Mouse (Mus musculus): ENCODE measurements at regions not wholly inside any gene's neighbourhood (a gene's known extent, or its start where the extent isn't known, plus 50 kb on each side); places are given as distances from the start of the nearest gene placed in this dataset.

DNA sequence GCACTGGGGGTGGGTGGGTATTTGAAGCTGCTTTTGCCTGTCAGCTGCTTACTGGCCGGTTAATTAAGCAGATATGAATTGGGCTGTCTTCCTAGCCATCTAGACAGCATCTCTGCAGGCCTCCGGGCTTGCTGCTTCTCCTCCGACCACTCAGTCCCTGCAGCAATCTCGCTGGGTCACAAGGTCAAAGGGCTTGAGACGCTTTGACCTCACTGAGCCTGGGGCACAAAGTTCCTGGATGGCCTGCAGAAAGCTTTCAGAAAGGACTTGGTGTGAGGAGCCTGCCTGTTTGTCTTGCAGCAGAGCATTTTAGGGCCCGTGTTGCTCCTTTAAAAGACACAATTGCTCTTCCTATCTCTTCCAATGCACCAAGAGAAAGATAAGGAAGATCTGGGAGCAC, 83.7 kb upstream of the Ppp2r5a start:
- intact Hi-C loops (cut with DNase I) = no loop called here
- no peak for DNase-seq

DNA sequence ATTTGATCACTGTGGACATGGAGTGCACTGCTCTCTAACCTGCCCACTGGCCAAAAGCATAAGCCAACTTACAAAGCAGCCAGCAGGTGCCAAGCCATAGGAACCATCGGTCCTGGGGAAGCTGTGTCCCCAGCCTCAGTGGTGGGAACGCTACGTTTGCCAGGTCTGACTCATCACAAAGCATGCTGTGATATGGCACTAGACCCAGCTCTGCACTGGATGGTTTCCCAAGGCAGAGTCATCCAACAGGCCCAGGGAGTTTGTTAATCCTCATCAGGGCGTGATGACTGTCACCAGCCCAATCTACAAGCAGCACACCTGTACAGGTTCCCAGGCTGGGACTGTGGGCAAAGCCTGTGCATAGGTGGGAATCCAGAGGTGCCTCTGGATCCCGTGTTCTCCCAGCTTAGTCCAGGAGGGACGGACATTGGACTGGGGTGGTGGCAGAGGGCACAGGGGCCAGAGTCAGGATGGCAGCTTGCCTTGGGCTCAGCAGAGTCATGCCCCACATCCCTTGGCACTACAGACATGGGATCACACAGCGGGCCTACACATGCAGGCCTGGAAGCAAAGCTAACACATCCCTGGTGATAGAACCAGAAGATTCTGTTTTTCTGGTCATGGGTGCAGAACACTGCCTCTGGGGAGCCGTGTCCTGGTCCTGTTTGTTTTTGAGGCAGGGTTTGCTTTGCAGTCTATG, 81.8 kb upstream of the Ppp2r5a start:
- intact Hi-C loops (cut with DNase I) = loop anchor here (1.0 kb wide), 1 partner anchor 42 kb away; no protein-coding TSS in a partner anchor
- peak; percentile 47 to 64 for DNase-seq

DNA sequence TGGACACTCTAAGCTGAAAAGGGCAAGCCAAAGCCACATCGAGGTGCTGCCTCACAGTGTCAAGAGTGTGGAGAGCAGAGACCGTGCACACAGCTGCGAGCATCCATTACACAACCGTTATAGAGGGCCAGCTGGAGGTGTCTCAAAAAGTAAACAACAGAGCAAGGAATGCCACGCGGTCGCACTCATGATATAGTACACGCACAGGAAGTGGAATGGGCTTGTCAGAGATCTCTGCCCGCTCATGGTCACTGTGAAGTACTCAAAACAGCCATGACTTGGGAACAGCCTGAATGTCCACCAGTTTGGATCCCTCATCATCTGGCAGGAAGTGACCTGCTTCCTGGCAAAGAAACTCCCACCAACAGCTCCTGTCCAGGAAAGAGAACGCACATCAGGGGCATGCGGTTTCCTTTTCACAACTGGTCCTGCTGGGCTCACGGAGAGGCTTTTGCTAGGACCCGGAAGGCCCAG, 76.9 kb upstream of the Ppp2r5a start:
- intact Hi-C loops (cut with DNase I) = loop anchor here (1.0 kb wide), 1 partner anchor 10 kb away; no protein-coding TSS in a partner anchor
- DNase-seq = peak; percentile 62 to 66

DNA sequence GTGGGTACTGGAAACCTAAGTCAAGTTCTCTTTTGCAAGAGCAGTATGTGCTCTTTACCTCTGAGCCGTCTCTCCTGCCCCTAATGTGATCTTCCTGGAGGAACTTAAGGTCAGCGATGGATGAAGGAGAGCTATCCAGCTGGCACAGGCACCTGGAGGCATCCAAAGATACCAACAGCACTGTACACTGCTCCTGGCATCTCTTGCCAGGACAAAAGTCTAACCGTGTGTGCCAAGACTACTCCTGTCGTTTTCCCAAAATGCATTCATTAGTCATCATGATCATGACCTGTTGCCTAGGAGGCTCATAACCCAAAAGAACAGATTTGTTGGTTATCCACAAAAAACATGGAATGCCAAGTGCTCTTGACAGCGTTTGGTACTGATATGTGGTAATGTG, 69.5 kb upstream of the Ppp2r5a start:
- intact Hi-C loops (cut with DNase I) = no loop called here
- no peak for DNase-seq

DNA sequence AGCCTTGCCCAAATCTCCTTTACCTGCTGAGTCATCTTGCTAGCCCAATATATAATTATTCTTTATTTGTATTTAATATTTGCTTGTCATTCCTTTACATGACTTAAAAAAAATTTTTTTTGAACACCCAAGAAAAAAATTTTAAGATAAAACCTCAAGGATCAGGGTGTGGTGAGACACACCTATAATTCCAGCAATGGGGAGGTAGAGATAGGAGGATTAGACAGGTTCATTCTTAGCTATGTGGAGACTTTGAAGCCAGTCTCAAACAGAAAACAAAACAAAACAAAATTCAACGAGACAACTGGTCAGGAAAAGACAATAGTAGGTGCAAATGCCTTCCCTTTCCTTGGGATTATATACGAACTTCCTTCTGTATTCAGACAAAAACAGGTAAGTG, 68.4 kb upstream of the Ppp2r5a start:
- intact Hi-C loops (cut with DNase I) = no loop called here
- DNase-seq = no peak

DNA sequence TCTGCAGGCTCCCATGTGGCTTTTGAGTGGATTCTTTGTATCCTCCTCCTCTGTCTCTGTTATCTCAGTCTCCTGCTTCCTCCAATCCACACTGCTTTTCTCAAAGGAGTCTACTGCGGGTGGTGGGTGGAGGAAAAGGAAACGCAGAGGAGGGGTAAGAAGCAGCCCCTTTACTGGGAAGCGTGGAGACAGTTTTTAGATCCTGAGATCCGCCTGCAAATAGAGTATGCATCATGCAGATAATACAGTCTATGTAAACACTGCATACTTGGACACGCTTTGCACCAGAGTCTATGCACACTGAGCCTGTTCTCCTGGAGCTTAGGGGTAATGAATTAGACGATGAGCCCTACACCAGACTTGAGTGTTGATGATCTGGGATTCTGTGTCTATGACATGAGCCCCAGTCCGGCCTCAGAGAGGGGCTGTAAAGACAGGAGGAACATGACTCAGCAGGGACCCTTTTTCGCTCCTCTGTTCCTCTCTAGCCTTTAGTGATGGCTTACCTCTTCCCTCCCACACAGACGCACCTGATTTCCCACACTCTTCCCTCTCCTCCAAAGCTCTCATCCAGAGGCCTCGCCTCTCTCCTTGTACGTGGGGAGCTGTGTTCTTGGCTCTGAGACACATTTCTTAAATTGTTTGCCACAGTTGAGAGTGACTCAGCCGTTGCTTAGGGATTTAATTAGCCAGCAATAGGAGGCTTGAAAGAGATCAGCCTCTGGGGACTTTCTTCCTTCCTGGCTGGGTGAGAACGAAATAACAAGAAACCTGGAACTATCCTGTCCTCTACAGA, 67.3 kb upstream of the Ppp2r5a start:
- DNase-seq = peak; percentile 62 to 69
- intact Hi-C loops (cut with DNase I) = no loop called here

DNA sequence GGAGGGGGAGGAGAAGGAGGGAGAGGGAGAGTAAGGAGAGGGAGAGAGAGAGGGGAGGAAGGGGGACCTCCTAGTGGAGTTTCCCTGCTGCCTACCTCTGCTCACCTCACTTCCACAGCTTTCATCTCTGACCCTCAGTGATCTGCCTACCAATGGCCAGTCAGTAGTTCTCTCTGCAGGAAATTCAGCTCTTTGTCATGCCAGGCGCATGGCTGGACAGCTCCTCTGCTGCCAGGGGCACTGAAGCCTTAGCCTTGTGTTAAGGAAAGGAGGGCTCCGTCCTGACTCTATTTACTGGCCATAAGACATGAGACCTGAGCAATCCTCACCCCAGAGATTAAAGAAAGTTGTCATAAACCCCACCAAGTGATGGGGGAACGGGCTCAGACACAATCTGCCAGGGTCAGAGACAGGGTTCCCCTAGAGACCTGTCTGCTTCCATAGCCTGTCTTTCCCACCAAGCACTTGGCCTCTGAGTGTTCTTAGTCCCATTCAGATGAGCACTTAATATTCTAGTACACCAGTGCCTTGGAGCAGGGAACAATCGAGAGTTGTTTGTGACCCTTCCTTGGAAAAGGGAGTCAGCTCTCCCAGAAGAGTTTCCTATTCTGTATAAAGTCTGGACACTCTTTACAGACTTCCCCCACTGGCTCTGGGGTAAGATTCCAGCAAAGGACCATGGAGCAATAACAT, 65.9 kb upstream of the Ppp2r5a start:
- intact Hi-C loops (cut with DNase I) = no loop called here
- DNase-seq = no peak

DNA sequence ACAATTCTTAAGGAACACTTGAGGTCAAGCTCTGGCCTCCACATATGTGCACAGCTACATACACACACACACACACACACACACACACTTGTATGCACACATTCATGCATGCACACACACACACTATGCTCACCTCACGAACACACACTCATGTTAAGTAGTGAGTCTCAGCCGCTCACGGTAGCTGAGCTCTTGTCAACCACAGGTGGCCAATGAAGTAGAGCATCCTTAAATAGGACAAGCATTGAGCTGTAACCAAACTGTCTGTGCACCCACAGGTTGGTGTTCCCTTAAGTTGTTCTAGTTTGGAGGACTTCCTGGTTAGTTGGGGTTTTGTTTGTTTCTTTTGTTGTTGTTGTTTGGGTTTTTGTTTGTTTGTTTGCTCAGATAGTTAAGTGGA, 63.2 kb upstream of the Ppp2r5a start:
- no peak for DNase-seq
- intact Hi-C loops (cut with DNase I) = no loop called here

DNA sequence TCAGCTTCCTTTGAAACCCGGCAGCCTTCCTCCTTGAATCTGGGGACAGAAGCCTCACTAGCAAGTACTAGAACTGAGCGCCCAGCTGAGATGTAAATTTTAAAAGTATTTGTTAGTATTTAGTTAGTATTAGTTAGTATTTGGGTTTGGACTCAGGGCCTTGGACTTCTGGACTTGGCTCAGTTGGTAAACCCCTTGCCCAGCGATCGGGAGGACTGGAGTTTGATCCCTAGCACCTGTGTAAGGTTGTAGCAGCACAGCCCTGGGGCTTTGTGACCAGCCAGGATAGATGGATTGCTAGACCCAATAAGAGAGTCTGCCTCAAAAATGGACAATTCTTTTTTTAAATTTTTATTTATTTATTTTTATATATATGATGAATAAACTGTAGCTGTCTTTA, 62.7 kb upstream of the Ppp2r5a start:
- intact Hi-C loops (cut with DNase I) = no loop called here
- DNase-seq = no peak

DNA sequence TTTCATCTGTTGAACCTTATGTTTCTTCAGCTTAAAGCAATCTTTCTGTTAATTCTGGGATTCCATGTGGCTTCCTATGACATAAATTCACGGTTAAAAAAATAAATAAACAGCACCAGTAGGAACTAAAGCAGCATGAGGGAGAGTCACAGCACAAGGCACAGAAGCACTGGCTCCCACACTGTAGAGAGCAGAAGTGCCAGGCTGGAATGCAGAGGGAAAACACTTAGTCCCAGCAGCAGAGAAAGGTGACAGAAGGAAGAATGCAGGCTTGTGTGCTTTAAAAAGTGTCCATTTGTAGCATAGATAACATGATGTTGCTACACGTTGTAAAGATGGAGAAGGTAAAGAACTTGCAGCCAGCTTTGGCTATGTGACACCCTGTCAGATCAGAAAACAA, 62.1 kb upstream of the Ppp2r5a start:
- no peak for DNase-seq
- intact Hi-C loops (cut with DNase I) = no loop called here

DNA sequence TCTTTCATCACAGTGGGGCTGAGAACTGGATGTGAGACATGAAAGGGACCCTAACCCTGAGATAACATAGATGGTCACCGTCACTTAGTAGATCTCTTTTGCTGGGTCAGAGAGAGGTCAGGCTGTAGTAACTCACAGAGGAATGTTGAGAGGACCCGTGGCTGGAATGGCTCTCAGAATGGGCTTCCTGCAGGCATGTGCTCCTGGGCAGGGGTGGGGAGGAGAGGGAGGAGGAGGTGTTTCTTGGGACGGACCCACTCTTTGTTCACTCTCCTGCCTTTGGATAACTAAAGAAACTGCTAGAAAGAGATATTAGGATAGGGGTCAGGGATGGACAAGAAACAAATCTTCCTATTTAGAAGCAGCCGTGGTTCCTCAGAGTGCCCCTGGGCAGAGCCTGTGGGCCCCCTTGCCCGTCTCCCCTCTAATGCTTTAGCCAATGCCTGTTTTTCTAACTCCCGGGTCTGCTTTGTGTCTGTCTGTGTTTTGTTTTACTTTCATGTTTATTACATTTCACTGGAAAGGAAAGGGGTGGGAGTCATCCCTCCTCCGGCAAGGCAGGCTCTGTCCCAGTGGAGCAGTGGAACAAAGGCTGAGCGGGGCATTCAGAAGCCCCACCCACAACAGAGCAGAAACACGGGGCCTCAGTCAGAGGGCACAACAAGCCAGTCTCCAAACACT, 58.9 kb upstream of the Ppp2r5a start:
- intact Hi-C loops (cut with DNase I) = loop anchor here (2.0 to 5.0 kb wide), 2 partner anchors 29 to 70 kb away; no protein-coding TSS in a partner anchor
- peak; percentile 55 to 64 for DNase-seq

DNA sequence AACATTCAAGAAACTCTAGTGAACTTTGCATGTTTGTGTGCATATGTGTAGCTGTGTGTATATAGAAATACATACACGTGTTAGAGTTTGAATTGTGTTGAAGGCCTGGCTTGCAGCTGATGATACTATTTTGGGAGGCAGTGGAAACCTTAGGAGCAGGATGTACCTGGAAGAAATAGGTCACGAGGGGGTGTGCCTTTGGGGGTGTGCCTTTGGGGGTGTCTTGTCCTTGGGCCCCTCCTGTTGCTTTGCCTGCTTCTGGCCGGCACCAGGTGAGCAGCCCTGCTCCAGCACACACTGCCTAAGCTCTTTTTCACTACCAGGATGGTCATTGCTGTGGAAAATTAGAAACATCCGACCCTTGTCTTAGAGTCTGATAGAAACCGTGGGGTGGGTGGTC, 56.0 kb upstream of the Ppp2r5a start:
- DNase-seq = no peak
- intact Hi-C loops (cut with DNase I) = no loop called here

DNA sequence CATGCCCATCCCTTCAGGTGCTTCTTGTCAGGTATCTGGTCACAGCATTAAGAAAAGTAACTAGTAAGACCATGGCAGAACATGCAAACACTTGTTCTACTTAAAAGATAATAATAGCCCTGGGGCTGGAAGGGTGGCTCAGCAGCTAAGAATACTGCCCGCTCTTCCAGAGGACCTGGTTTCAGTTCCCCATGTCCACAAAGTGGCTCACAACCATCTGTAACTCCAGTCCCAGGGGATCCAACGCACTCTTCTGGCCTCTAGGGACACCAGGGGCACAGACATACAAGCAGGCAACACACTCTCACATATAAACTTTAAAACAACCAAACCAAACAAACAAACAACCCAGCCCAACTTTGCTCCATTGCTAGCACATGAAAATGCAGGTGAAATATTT, 55.2 kb upstream of the Ppp2r5a start:
- intact Hi-C loops (cut with DNase I) = no loop called here
- no peak for DNase-seq

DNA sequence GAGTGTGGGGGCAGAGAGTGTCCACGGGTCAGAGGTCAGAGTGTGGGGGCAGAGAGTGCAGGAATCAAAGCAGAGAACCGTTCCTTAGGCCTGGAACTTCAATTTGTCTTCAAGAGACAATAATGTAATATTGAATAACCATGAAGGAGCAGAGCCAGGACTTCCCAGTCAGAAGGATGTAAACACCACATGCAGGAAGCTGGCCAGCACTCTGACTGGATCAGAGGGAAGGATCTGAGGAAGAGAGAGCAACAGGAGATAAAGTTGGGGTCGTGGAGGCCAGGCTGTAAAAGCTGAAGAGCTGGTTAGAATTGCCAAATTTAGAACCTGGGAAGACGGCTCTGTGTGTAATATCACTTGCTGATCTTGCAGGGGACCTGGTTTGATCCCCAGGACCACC, 54.0 kb upstream of the Ppp2r5a start:
- intact Hi-C loops (cut with DNase I) = no loop called here
- no peak for DNase-seq

DNA sequence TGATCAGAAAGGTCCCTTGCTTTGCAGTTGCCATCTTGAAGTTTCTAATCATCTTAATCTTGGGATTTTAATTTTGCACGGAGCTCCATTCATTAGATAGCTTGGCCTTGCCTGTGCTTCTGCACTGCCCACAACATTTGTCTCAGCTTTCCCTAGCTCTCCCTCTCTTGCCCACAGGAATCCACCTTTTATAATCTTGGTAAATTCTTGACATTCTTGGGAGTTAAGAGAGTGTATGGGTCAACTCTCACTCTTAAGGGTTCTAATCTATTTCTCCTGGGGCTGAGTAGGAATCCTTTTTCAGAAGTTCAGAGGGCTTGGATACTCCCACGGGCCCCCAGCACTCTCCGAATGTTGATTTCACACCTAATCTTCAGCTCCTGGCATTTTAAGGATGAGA, 51.5 kb upstream of the Ppp2r5a start:
- no peak for DNase-seq
- intact Hi-C loops (cut with DNase I) = no loop called here

DNA sequence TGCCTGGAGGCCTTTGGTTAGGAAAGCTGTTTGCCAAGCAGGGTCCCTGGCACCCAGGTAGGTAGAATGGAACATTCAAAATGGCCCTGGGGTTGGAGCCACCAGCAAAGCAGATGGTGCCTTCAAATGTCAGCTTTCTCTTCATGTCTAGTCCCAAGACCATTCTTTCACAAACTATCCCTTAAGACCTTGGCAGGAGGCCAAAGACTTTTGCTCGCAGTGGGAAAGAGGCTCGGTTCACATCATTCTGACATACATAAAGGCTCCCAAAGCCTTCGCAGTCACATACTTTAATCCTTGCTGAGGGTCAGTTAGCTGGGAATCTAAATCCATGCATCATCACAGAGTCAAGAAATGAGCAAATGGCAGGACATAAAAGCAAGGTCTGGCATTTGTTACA, 50.5 kb upstream of the Ppp2r5a start:
- peak in 1 of 2 experiments; percentile 46 for DNase-seq

More for the DNA sequence above, 50.5 kb upstream of the Ppp2r5a start:
- intact Hi-C loops (cut with DNase I) = no loop called here

All from heart, postnatal 10 days (tissue).